Mouse (Mus musculus) left cerebral cortex, adult 2 months (tissue): ENCODE measurements at regions not wholly inside any gene's neighbourhood (a gene's known extent, or its start where the extent isn't known, plus 50 kb on each side); places are given as distances from the start of the nearest gene placed in this dataset.

Source experiments
- DNase-seq, 2 experiments: peaks; one replicate each; pipeline ENCODE4 v3.0.0; 2021 to 2022; ENCODE audit warnings: low spot score in 2 of 2, mixed read lengths in 1 of 2; ENCODE audit errors: extremely low spot score in 1 of 2
- H3K27ac ChIP-seq: fragments of 200-600 bp; 2 replicates; pipeline ENCODE4 v1.8.1; 2022
- H3K4me3 ChIP-seq: fragments of 200-600 bp; 2 replicates; pipeline ENCODE4 v1.8.1; 2022
- CTCF ChIP-seq: fragments of 200-600 bp; IDR thresholded peaks from 2 replicates; pipeline ENCODE4 v1.8.1; 2022; ENCODE audit warnings: antibody characterized with exemption, mild to moderate bottlenecking, moderate library complexity
- intact Hi-C: fragments of 180-260 bp; cut with DNase I; formaldehyde crosslinking; loops from one replicate; pipeline ENCODE4 v1.15.1; 2025

GRCm38 (mm10) chr6:31995977-31996376, 54.1 kb upstream of the 1700012A03Rik start:
- Histone ChIP-seq H3K27ac (no peak overlapping the region), H3K4me3 (no peak overlapping the region)
- TF ChIP-seq CTCF = no peak
- no peak for DNase-seq
- intact Hi-C loops = no loop called here

GRCm38 (mm10) chr6:31995249-31995648, 54.8 kb upstream of the 1700012A03Rik start:
- intact Hi-C loops = no loop called here
- no peak for TF ChIP-seq CTCF
- no peak overlapping the region for H3K4me3 ChIP-seq
- DNase-seq = no peak
- H3K27ac ChIP-seq = no peak overlapping the region

- intact Hi-C loops = no loop called here
- TF ChIP-seq CTCF = no peak
- DNase-seq = no peak
- H3K4me3 ChIP-seq = no peak overlapping the region
- no peak overlapping the region for H3K27ac ChIP-seq
These were observed 64.3 kb upstream of the 1700012A03Rik start for GRCm38 (mm10) chr6:31985698-31986097.

- no peak for TF ChIP-seq CTCF
- Histone ChIP-seq H3K4me3 (no peak overlapping the region), H3K27ac (no peak overlapping the region)
- intact Hi-C loops = no loop called here
- DNase-seq = no peak
These were observed 73.3 kb upstream of the 1700012A03Rik start for GRCm38 (mm10) chr6:31976705-31977104.

GRCm38 (mm10) chr6:31948063-31948481, 102.0 kb upstream of the 1700012A03Rik start:
- TF ChIP-seq CTCF = no peak
- Histone ChIP-seq H3K27ac (no peak overlapping the region), H3K4me3 (no peak overlapping the region)
- DNase-seq = no peak
- intact Hi-C loops = loop anchor here (10.0 kb wide), 1 partner anchor 217 kb away; no protein-coding TSS in a partner anchor

GRCm38 (mm10) chr6:31946572-31946971, 103.5 kb upstream of the 1700012A03Rik start:
- no peak for TF ChIP-seq CTCF

GRCm38 (mm10) chr6:31945347-31945746, 104.7 kb upstream of the 1700012A03Rik start:
- no peak for DNase-seq
- Histone ChIP-seq H3K27ac (no peak overlapping the region), H3K4me3 (no peak overlapping the region)
- intact Hi-C loops = loop anchor here (10.0 kb wide), 1 partner anchor 219 kb away; no protein-coding TSS in a partner anchor
- TF ChIP-seq CTCF = no peak

More at GRCm38 (mm10) chr6:31946572-31946971, 103.5 kb upstream of the 1700012A03Rik start:
- intact Hi-C loops = loop anchor here (10.0 kb wide), 1 partner anchor 218 kb away; no protein-coding TSS in a partner anchor
- no peak overlapping the region for H3K4me3 ChIP-seq
- DNase-seq = no peak
- no peak overlapping the region for H3K27ac ChIP-seq

GRCm38 (mm10) chr6:31944546-31944945, 105.5 kb upstream of the 1700012A03Rik start:
- intact Hi-C loops = loop anchor here (10.0 kb wide), 1 partner anchor 220 kb away; no protein-coding TSS in a partner anchor
- DNase-seq = no peak
- H3K4me3 ChIP-seq = no peak overlapping the region
- H3K27ac ChIP-seq = no peak overlapping the region
- TF ChIP-seq CTCF = no peak

- DNase-seq = no peak
- intact Hi-C loops = loop anchor here (10.0 kb wide), 1 partner anchor 222 kb away; no protein-coding TSS in a partner anchor
- TF ChIP-seq CTCF = no peak
These were observed 107.3 kb upstream of the 1700012A03Rik start for GRCm38 (mm10) chr6:31942696-31943095.

GRCm38 (mm10) chr6:31938216-31938814, 111.7 kb upstream of the 1700012A03Rik start:
- H3K27ac ChIP-seq = peak overlapping the region; percentile 67; the same call in 1 of the 2 replicates
- H3K4me3 ChIP-seq = peak overlapping the region; percentile 56
- intact Hi-C loops = loop anchor here (1.0 to 5.0 kb wide), 4 partner anchors 244 to 653 kb away; no protein-coding TSS in a partner anchor
- DNase-seq = peak; percentile 86 to 92
- peak; percentile 70 for TF ChIP-seq CTCF

More at GRCm38 (mm10) chr6:31942696-31943095, 107.3 kb upstream of the 1700012A03Rik start:
- no peak overlapping the region for H3K4me3 ChIP-seq
- H3K27ac ChIP-seq = no peak overlapping the region

- H3K4me3 ChIP-seq = 0 out of 2 replicates have a peak overlapping the region, but pooled peaks have one; percentile 9
- TF ChIP-seq CTCF = no peak
- DNase-seq = no peak
- intact Hi-C loops = loop anchor here (5.0 kb wide), 2 partner anchors 245 to 275 kb away; no protein-coding TSS in a partner anchor
- no peak overlapping the region for H3K27ac ChIP-seq
These were observed 112.9 kb upstream of the 1700012A03Rik start for GRCm38 (mm10) chr6:31937146-31937545.

- H3K4me3 ChIP-seq = no peak overlapping the region
- intact Hi-C loops = loop anchor here (5.0 kb wide), 2 partner anchors 247 to 273 kb away; no protein-coding TSS in a partner anchor
- no peak overlapping the region for H3K27ac ChIP-seq
- DNase-seq = no peak
- TF ChIP-seq CTCF = no peak
These were observed 115.2 kb upstream of the 1700012A03Rik start for GRCm38 (mm10) chr6:31934826-31935225.
